ENCODE assay signal across 19 mouse cellular contexts in the genomic region with DNA sequence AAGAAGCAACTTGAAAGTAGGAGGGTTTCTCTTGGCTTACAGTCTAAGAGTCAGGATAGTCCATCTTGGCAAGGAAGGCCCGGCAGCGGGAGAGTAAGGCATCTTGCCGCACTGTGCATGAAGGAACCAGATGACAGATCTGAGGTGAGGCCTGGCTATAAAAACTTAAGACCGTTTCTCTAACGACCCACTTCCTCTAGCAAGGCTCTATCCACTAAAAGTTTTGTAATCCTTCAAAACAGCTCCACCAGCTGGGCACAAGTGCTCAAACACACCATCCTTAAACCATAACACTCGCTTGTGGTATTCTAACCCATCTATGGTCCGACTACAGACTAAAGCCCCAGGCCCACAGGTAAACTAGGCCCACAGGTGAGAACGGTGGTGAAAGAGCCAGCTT. TPM values are rescaled to one million over a fixed set of nuclear protein-coding genes. Genes with fewer than 3 reads are reported as not detected.
A peak's percentile ranks its signal among the peaks of the same experiment; 100 is the strongest.
DNase-seq lines count a peak whose midpoint lies in the region; ATAC-seq and TF ChIP-seq lines count a peak whose summit lies in the region.
"Had no signal": no experiment of that assay in that cellular context is flagged by ENCODE, and none has a peak within 500 bp of the region (broad histone marks: within the 10 kb centered on the region; RNA-seq: fewer than 3 reads in every experiment).

No protein-coding gene starts in this region.

- WGBS in forebrain, embryonic 10.5 days = 86% methylated on average over 8 of the region's 8 CpGs
- WGBS in forebrain, embryonic 11.5 days = 82% methylated on average over 8 of the region's 8 CpGs
- WGBS in lung, postnatal 0 days = 65% methylated on average over 8 of the region's 8 CpGs
- WGBS in limb, embryonic 12.5 days = 50% methylated on average over 8 of the region's 8 CpGs
- WGBS in midbrain, embryonic 15.5 days = 89% methylated on average over 8 of the region's 8 CpGs

- peak overlapping the region; percentile 51; the same call in 1 of the 2 replicates for H3K27ac ChIP-seq in forebrain, embryonic 10.5 days
- H3K27ac ChIP-seq in forebrain, embryonic 11.5 days (ENCODE audit: low read depth, low read length) = no peak overlapping the region
- peak overlapping the region; percentile 34; the same call in 1 of the 2 replicates for H3K27ac ChIP-seq in lung, postnatal 0 days (ENCODE audit: low read length)
- H3K27ac ChIP-seq in limb, embryonic 12.5 days = peak overlapping the region; percentile 76
- no peak overlapping the region for H3K27ac ChIP-seq in midbrain, embryonic 15.5 days
- H3K27ac ChIP-seq: embryonic facial prominence, embryonic 12.5 days; heart, embryonic 13.5 days; liver, embryonic 15.5 days; neural tube, embryonic 13.5 days had no signal

- H3K4me3 ChIP-seq in forebrain, embryonic 10.5 days = no peak overlapping the region
- no peak overlapping the region for H3K4me3 ChIP-seq in forebrain, embryonic 11.5 days (ENCODE audit: low read depth, low read length)
- H3K4me3 ChIP-seq in lung, postnatal 0 days (ENCODE audit: low read depth, low read length) = no peak overlapping the region
- H3K4me3 ChIP-seq in limb, embryonic 12.5 days (replicated peaks) = no peak overlapping the region
- no peak overlapping the region for H3K4me3 ChIP-seq in midbrain, embryonic 15.5 days
- H3K4me3 ChIP-seq: embryonic facial prominence, embryonic 12.5 days; heart, embryonic 13.5 days; liver, embryonic 15.5 days; megakaryocyte, embryonic 14.5 days; neural tube, embryonic 13.5 days had no signal

- peaks cover 23% of the 10 kb centered on the region for H3K4me1 ChIP-seq in forebrain, embryonic 10.5 days
- H3K4me1 ChIP-seq in forebrain, embryonic 11.5 days (replicated peaks; ENCODE audit: control insufficient read depth, insufficient read depth, low read length) = no peaks in the 10 kb centered on the region
- peaks cover 6% of the 10 kb centered on the region; the same call in 1 of the 2 replicates for H3K4me1 ChIP-seq in lung, postnatal 0 days (ENCODE audit: insufficient read depth, low read depth, low read length)
- peaks cover 29% of the 10 kb centered on the region for H3K4me1 ChIP-seq in limb, embryonic 12.5 days (replicated peaks)
- no peaks in the 10 kb centered on the region for H3K4me1 ChIP-seq in midbrain, embryonic 15.5 days
- H3K4me1 ChIP-seq: heart, embryonic 13.5 days had no signal

- H3K4me2 ChIP-seq in forebrain, embryonic 11.5 days (ENCODE audit: low read depth, low read length, severe bottlenecking) = no peak overlapping the region
- no peak overlapping the region for H3K4me2 ChIP-seq in lung, postnatal 0 days (replicated peaks; ENCODE audit: low read depth, low read length)
- no peak overlapping the region for H3K4me2 ChIP-seq in limb, embryonic 12.5 days
- no peak overlapping the region for H3K4me2 ChIP-seq in midbrain, embryonic 15.5 days
- H3K4me2 ChIP-seq: embryonic facial prominence, embryonic 12.5 days; heart, embryonic 13.5 days; liver, embryonic 15.5 days; neural tube, embryonic 13.5 days had no signal

- no peak overlapping the region for H3K9ac ChIP-seq in forebrain, embryonic 11.5 days (ENCODE audit: low read length)
- H3K9ac ChIP-seq in lung, postnatal 0 days (replicated peaks; ENCODE audit: low read depth) = no peak overlapping the region
- H3K9ac ChIP-seq in limb, embryonic 12.5 days (replicated peaks) = no peak overlapping the region
- H3K9ac ChIP-seq in midbrain, embryonic 15.5 days = no peak overlapping the region
- H3K9ac ChIP-seq: embryonic facial prominence, embryonic 12.5 days; heart, embryonic 13.5 days; liver, embryonic 15.5 days; neural tube, embryonic 13.5 days had no signal

- no peaks in the 10 kb centered on the region for H3K36me3 ChIP-seq in forebrain, embryonic 10.5 days (replicated peaks)
- H3K36me3 ChIP-seq in forebrain, embryonic 11.5 days (ENCODE audit: control insufficient read depth, insufficient read depth, low read length) = no peaks in the 10 kb centered on the region
- H3K36me3 ChIP-seq in lung, postnatal 0 days (ENCODE audit: insufficient read depth, low read length) = no peaks in the 10 kb centered on the region
- H3K36me3 ChIP-seq in limb, embryonic 12.5 days = no peaks in the 10 kb centered on the region
- no peaks in the 10 kb centered on the region for H3K36me3 ChIP-seq in midbrain, embryonic 15.5 days (replicated peaks)
- H3K36me3 ChIP-seq: embryonic facial prominence, embryonic 12.5 days; heart, embryonic 13.5 days; liver, embryonic 15.5 days; neural tube, embryonic 13.5 days had no signal

- no peak for ATAC-seq in forebrain, embryonic 11.5 days (replicated peaks; ENCODE audit: low FRiP score)
- ATAC-seq in lung, postnatal 0 days = no peak
- ATAC-seq in limb, embryonic 12.5 days (ENCODE audit: insufficient number of reproducible peaks, insufficient read depth, low FRiP score, low TSS enrichment, low read depth) = no peak
- no peak for ATAC-seq in cerebellum, adult (ENCODE audit: insufficient number of reproducible peaks, low FRiP score, low TSS enrichment)
- no peak for ATAC-seq in midbrain, embryonic 15.5 days (replicated peaks)

- H3K27me3 ChIP-seq in forebrain, embryonic 10.5 days (ENCODE audit: poor library complexity, severe bottlenecking) = no peaks in the 10 kb centered on the region
- H3K27me3 ChIP-seq in forebrain, embryonic 11.5 days (ENCODE audit: control insufficient read depth, insufficient read depth, low read length) = no peaks in the 10 kb centered on the region
- H3K27me3 ChIP-seq in lung, postnatal 0 days (replicated peaks; ENCODE audit: insufficient read depth, low read length) = no peaks in the 10 kb centered on the region
- H3K27me3 ChIP-seq in limb, embryonic 12.5 days = no peaks in the 10 kb centered on the region
- no peaks in the 10 kb centered on the region for H3K27me3 ChIP-seq in midbrain, embryonic 15.5 days (replicated peaks)
- H3K27me3 ChIP-seq: embryonic facial prominence, embryonic 12.5 days; liver, embryonic 15.5 days; neural tube, embryonic 13.5 days; Patski had no signal

- peak; percentile 22 for TF ChIP-seq CTCF in lung, postnatal 0 days (IDR thresholded peaks at IDR 0.05)

- no peak for TF ChIP-seq EP300 in lung, postnatal 0 days (IDR thresholded peaks at IDR 0.05)

- H3K9me3 ChIP-seq in forebrain, embryonic 10.5 days = no peaks in the 10 kb centered on the region
- H3K9me3 ChIP-seq in forebrain, embryonic 11.5 days (ENCODE audit: control insufficient read depth, low read length) = no peaks in the 10 kb centered on the region
- H3K9me3 ChIP-seq in lung, postnatal 0 days (ENCODE audit: low read length) = no peaks in the 10 kb centered on the region
- 0 out of 2 replicates have a peak, but pooled peaks cover 3% of the 10 kb centered on the region for H3K9me3 ChIP-seq in limb, embryonic 12.5 days
- no peaks in the 10 kb centered on the region for H3K9me3 ChIP-seq in midbrain, embryonic 15.5 days
- H3K9me3 ChIP-seq: liver, embryonic 15.5 days; neural tube, embryonic 13.5 days had no signal

- no peak for DNase-seq in forebrain, embryonic 10.5 days (ENCODE audit: extremely low spot score, low spot score)
- DNase-seq in forebrain, embryonic 11.5 days (ENCODE audit: low spot score) = no peak
- no peak for DNase-seq in lung, postnatal 0 days (ENCODE audit: low spot score)
- no peak for DNase-seq in lung, adult 18-20 months
- no peak for DNase-seq in c-Kit-positive CD71-positive TER-119-positive erythroid progenitor cells, embryonic 14.5 days (ENCODE audit: low spot score)
- DNase-seq: cerebellum, postnatal 25 days; gastrocnemius, postnatal 25 days; kidney, adult 11 months; kidney, postnatal 14 days; right cerebral cortex, postnatal 4 days had no signal

RNA-seq across cellular contexts. Expression of a gene that starts 47.5 kb away (rescaled TPM):
- polyA plus RNA-seq in forebrain, embryonic 10.5 days (2016; fragmentation: Nextera tagmentation; extraction: Ambion mirVana) = not detected in 2 replicates
- polyA plus RNA-seq in forebrain, embryonic 11.5 days (2014; fragmentation: Nextera tagmentation; extraction: Ambion mirVana) = not detected in 2 replicates
- polyA plus RNA-seq in lung, postnatal 0 days (2015; fragmentation: Nextera tagmentation; extraction: Ambion mirVana) = not detected in 2 replicates
- not detected in 2 replicates for polyA plus RNA-seq in limb, embryonic 12.5 days (2016; fragmentation: Nextera tagmentation; extraction: Ambion mirVana)
- polyA plus RNA-seq in midbrain, embryonic 15.5 days (2015; fragmentation: Nextera tagmentation; extraction: Ambion mirVana) = not detected in 2 replicates
- polyA plus RNA-seq: embryonic facial prominence, embryonic 12.5 days; heart, embryonic 13.5 days; liver, embryonic 15.5 days; neural tube, embryonic 13.5 days; Patski had no signal

Comparison
In these comparisons a context has a peak if more than half of its experiments do, and no peak if none do; other contexts are left out.
1. H3K27ac ChIP-seq: peak in forebrain, embryonic 10.5 days (single experiment), lung, postnatal 0 days (single experiment) and limb, embryonic 12.5 days (single experiment); none in forebrain, embryonic 11.5 days (single experiment) and midbrain, embryonic 15.5 days (single experiment).